Mouse (Mus musculus) left cerebral cortex, adult 18-20 months (tissue): ENCODE measurements at regions not wholly inside any gene's neighbourhood (a gene's known extent, or its start where the extent isn't known, plus 50 kb on each side); places are given as distances from the start of the nearest gene placed in this dataset.

Experiments
- DNase-seq, 2 experiments: peaks; one replicate each; pipeline ENCODE4 v3.0.0; 2021 to 2022; ENCODE audit warnings: low spot score in 2 of 2, mixed read lengths in 1 of 2

- no peak for DNase-seq
Observed at GRCm38 (mm10) chrX:145213176-145213575, 135.7 kb downstream of the Lhfpl1 start.

GRCm38 (mm10) chrX:145212579-145212978 lies 136.3 kb downstream of the Lhfpl1 start:
- DNase-seq, result peak; percentile 2 to 6

- no peak for DNase-seq
Observed at GRCm38 (mm10) chrX:145195844-145196243, 153.0 kb downstream of the Lhfpl1 start.
